Mouse (Mus musculus) megakaryocyte, embryonic 14.5 days (primary cell): ENCODE measurements at regions not wholly inside any gene's neighbourhood (a gene's known extent, or its start where the extent isn't known, plus 50 kb on each side); places are given as distances from the start of the nearest gene placed in this dataset.

ENCODE experiments used
- H3K27me3 ChIP-seq: replicated peaks from 2 replicates; pipeline ENCODE3; 2012; ENCODE audit warnings: inconsistent platforms
- H3K36me3 ChIP-seq: replicated peaks from 2 replicates; pipeline ENCODE3; 2012; ENCODE audit warnings: low read length, inconsistent platforms, mixed read lengths
- H3K4me1 ChIP-seq: 2 replicates; pipeline ENCODE4 v1.6.1; 2012; ENCODE audit warnings: inconsistent platforms
- H3K4me3 ChIP-seq: replicated peaks from 2 replicates; pipeline ENCODE3; 2012; ENCODE audit warnings: moderate library complexity, mild to moderate bottlenecking, inconsistent platforms
- H3K9me3 ChIP-seq: 2 replicates; pipeline ENCODE4 v1.6.1; 2012; ENCODE audit warnings: inconsistent platforms
- FLI1 ChIP-seq: IDR thresholded peaks from 2 replicates; pipeline ENCODE4 v1.6.1; 2012; ENCODE audit warnings: low read length, inconsistent platforms, mixed read lengths
- GATA1 ChIP-seq: IDR thresholded peaks from 3 replicates; pipeline ENCODE4 v1.6.1; 2012; ENCODE audit warnings: mixed read lengths, low read length, inconsistent platforms, borderline replicate concordance

- Histone ChIP-seq H3K4me1 (no peaks in the 10 kb centered on the region), H3K36me3 (no peaks in the 10 kb centered on the region), H3K27me3 (no peaks in the 10 kb centered on the region), H3K4me3 (no peak overlapping the region), H3K9me3 (no peaks in the 10 kb centered on the region)
- no peak for TF ChIP-seq FLI1
- no peak for TF ChIP-seq GATA1
Measured at GRCm38 (mm10) chr3:50813760-50814400, 370.5 kb upstream of the Slc7a11 start.

- Histone ChIP-seq H3K4me3 (no peak overlapping the region), H3K4me1 (no peaks in the 10 kb centered on the region), H3K36me3 (no peaks in the 10 kb centered on the region), H3K9me3 (no peaks in the 10 kb centered on the region), H3K27me3 (no peaks in the 10 kb centered on the region)
- no peak for TF ChIP-seq GATA1
- no peak for TF ChIP-seq FLI1
Measured at GRCm38 (mm10) chr3:50815716-50816115, 372.3 kb upstream of the Slc7a11 start.

GRCm38 (mm10) chr3:50816479-50816878, 373.1 kb upstream of the Slc7a11 start:
- TF ChIP-seq FLI1 (no peak), GATA1 (no peak)
- Histone ChIP-seq H3K4me1 (no peaks in the 10 kb centered on the region), H3K9me3 (no peaks in the 10 kb centered on the region), H3K4me3 (no peak overlapping the region), H3K27me3 (no peaks in the 10 kb centered on the region), H3K36me3 (no peaks in the 10 kb centered on the region)

GRCm38 (mm10) chr3:50817361-50817760, 373.9 kb upstream of the Slc7a11 start:
- H3K27me3 ChIP-seq: no peaks in the 10 kb centered on the region
- TF ChIP-seq FLI1: no peak
- TF ChIP-seq GATA1: no peak
- no peaks in the 10 kb centered on the region for H3K4me1 ChIP-seq
- H3K36me3 ChIP-seq: no peaks in the 10 kb centered on the region
- no peaks in the 10 kb centered on the region for H3K9me3 ChIP-seq
- H3K4me3 ChIP-seq: no peak overlapping the region

- Histone ChIP-seq H3K4me1 (no peaks in the 10 kb centered on the region), H3K4me3 (no peak overlapping the region), H3K27me3 (no peaks in the 10 kb centered on the region), H3K9me3 (no peaks in the 10 kb centered on the region), H3K36me3 (no peaks in the 10 kb centered on the region)
- TF ChIP-seq FLI1: no peak
- no peak for TF ChIP-seq GATA1
Measured at GRCm38 (mm10) chr3:50820776-50821175, 377.4 kb upstream of the Slc7a11 start.

- Histone ChIP-seq H3K36me3 (no peaks in the 10 kb centered on the region), H3K4me1 (no peaks in the 10 kb centered on the region), H3K4me3 (no peak overlapping the region), H3K27me3 (no peaks in the 10 kb centered on the region), H3K9me3 (no peaks in the 10 kb centered on the region)
- no peak for TF ChIP-seq FLI1
- no peak for TF ChIP-seq GATA1
Measured at GRCm38 (mm10) chr3:50825534-50826423, 382.4 kb upstream of the Slc7a11 start.

GRCm38 (mm10) chr3:50826424-50826819, 383.0 kb upstream of the Slc7a11 start:
- no peaks in the 10 kb centered on the region for H3K27me3 ChIP-seq
- TF ChIP-seq GATA1: no peak
- no peak for TF ChIP-seq FLI1
- H3K9me3 ChIP-seq: no peaks in the 10 kb centered on the region
- no peaks in the 10 kb centered on the region for H3K36me3 ChIP-seq
- no peaks in the 10 kb centered on the region for H3K4me1 ChIP-seq
- H3K4me3 ChIP-seq: no peak overlapping the region

- H3K27me3 ChIP-seq: no peaks in the 10 kb centered on the region
- no peaks in the 10 kb centered on the region for H3K36me3 ChIP-seq
- TF ChIP-seq GATA1 (no peak), FLI1 (no peak)
- H3K9me3 ChIP-seq: no peaks in the 10 kb centered on the region
- H3K4me3 ChIP-seq: no peak overlapping the region
- H3K4me1 ChIP-seq: no peaks in the 10 kb centered on the region
Measured at GRCm38 (mm10) chr3:50829211-50829610, 385.8 kb upstream of the Slc7a11 start.

- no peak overlapping the region for H3K4me3 ChIP-seq
- no peak for TF ChIP-seq FLI1
Measured at GRCm38 (mm10) chr3:50830446-50830845, 387.0 kb upstream of the Slc7a11 start.

GRCm38 (mm10) chr3:50830926-50831325, 387.5 kb upstream of the Slc7a11 start:
- Histone ChIP-seq H3K4me1 (no peaks in the 10 kb centered on the region), H3K36me3 (no peaks in the 10 kb centered on the region)

More at GRCm38 (mm10) chr3:50830446-50830845, 387.0 kb upstream of the Slc7a11 start:
- H3K9me3 ChIP-seq: no peaks in the 10 kb centered on the region
- no peaks in the 10 kb centered on the region for H3K27me3 ChIP-seq
- H3K4me1 ChIP-seq: no peaks in the 10 kb centered on the region
- no peaks in the 10 kb centered on the region for H3K36me3 ChIP-seq

More at GRCm38 (mm10) chr3:50830926-50831325, 387.5 kb upstream of the Slc7a11 start:
- Histone ChIP-seq H3K4me3 (no peak overlapping the region), H3K9me3 (no peaks in the 10 kb centered on the region), H3K27me3 (no peaks in the 10 kb centered on the region)
- TF ChIP-seq GATA1 (no peak), FLI1 (no peak)
